Mouse (Mus musculus) right cerebral cortex, postnatal 36 days (tissue): ENCODE data around the gene Sorcs2.

Experiments
- DNase-seq, 2 experiments: peaks; one replicate each; pipeline ENCODE4 v3.0.0; 2022; ENCODE audit warnings: low spot score in 2 of 2, mixed read lengths in 1 of 2

Sorcs2 gene

GRCm38 (mm10) chr5:36075172-36076074, 322.5 kb downstream of the Sorcs2 start:
- DNase-seq = no peak

- DNase-seq = peak; percentile 36 to 68
These were observed 328.2 kb downstream of the Sorcs2 start for GRCm38 (mm10) chr5:36069503-36070360.

GRCm38 (mm10) chr5:36067651-36068181, 330.2 kb downstream of the Sorcs2 start:
- no peak for DNase-seq

- DNase-seq = no peak
These were observed 340.1 kb downstream of the Sorcs2 start for GRCm38 (mm10) chr5:36057804-36058322.

GRCm38 (mm10) chr5:36056921-36057320, 341.0 kb downstream of the Sorcs2 start:
- DNase-seq = no peak

DNA sequence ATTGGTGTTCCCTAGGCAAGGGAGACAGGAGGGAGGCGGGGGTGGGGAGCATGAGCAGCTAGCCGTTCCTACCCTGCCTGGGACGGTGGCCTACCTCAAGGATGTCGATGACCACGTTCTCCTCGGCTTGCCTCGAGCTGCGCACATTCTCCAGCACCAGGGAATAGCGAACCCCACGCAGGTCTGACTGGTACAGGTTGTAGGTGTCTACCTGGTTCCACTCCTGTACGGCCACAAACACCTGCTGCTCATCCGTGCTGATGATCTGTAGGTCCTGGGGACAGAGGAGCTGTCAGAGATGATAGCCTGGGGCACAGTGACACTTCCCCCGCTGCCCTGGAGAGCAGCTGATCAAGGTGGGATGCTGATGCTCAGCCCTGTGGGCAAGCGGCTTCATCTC, 342.1 kb downstream of the Sorcs2 start:
- DNase-seq = no peak

GRCm38 (mm10) chr5:36054498-36054897, 343.4 kb downstream of the Sorcs2 start:
- no peak for DNase-seq

GRCm38 (mm10) chr5:36043154-36043553, 354.8 kb downstream of the Sorcs2 start:
- no peak for DNase-seq

DNA sequence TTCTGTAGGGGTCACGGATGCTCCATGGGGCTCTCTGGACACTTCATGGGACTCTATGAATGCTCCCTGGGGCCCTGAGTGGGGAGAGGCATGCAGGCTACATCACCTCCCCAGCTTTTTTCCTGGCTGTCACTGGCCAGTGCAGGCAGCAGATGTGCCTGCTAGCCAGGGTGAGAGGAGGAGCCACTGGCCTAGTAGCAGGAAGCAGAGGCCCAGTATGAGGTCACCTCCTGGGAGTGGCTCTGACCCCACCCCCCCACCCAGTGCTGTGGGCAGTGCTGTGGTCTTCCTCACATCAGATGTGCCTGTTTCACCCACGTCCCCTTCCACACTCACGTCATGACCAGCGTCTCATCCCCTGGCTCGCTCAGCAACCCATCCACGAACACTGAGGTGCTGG, 356.2 kb downstream of the Sorcs2 start:
- no peak for DNase-seq

DNA sequence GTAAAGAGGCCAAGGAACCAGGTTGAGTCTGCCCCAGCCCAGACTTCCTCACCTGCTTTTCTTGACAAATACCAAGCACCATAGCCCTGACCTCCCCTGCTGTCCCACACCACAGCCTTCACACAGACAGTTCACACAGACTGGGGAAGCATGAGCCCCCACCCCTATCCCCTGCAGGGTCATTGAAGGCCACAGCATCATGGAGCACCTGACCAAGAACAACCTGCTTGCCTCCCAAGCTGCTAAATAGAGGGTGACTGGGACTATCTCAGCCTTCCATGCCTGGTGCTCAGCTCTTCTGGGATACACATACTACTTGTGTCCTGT, 356.7 kb downstream of the Sorcs2 start:
- DNase-seq = no peak

DNA sequence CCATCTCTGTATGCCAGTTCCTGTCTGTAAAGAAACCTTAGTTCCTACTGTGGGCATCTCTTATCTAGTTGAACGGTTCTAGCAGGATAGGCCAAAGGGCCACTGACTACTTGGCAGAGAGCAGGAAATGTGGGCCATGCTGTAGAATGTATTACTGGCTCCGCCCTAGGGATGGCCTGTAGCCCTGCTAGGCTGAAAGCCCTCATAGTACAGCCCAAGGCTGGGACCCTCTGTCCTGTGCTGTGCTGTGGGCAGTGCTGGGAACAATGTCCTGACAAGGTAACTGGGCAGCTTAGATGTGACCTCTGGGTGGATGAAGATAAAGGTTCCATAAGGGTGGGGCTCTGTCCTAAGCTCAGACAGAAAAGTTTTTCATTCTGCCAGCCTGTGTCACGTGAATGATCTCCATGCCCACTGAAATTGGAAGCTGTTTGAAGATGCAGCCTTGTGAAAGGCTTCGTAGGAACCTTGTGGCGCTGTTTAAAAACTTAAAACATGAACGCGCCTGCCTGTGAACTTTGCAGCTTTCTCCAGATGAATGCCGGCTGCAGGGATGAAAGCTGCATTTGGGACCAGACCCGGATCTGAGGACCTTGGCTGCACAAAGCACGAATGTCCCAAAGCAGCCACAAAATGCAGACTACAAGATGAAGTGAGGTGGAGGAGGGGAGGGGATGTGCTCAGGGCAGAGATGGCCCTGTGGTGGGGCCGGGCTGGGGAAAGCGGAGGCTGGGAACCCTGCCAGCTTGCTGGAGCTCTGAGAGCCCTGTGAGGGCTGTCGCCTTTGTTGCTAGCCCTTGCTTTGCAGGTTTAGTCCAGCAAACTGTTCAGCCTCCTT, 357.3 kb downstream of the Sorcs2 start:
- peak in 1 of 2 experiments; percentile 18 for DNase-seq

DNA sequence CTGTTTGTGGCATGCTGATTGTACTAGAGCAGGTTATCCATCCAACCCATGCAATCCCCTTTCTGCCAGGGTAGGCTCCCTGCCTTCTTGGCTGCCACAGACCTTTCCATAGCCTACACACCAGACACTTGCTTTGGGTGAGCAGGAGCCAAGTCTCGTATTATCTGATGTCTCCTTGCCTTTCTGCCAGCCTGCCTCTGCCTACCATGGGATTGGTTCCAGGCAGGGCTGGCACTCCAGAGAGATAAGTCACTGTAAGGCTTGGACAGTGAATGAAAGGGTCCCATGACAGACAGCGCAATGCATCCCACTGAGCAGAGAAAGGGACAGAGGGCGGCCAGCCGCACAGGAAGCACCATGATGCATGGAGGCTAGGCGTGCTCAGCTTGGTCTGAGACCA, 358.3 kb downstream of the Sorcs2 start:
- DNase-seq = no peak

GRCm38 (mm10) chr5:36033531-36034426, 364.2 kb downstream of the Sorcs2 start:
- DNase-seq = peak; percentile 29 to 36

DNA sequence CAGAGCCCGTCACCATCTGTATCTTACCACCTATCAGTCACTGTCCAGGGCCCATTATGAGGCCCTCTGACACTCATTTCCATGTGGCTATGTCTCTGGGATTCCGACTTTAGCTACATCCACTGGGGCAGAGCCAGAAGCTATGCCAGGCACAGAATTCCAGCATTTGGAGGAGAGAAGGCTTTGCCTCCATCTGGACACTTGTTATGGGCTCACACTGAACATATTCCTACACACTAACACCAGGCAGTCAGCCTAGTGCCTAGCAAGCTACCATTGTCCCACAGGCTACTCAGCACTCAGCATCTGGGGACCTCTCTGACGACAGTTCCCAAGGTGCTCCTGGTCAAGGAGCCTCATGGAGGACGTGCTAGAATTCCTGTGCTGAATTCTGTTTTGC, 372.9 kb downstream of the Sorcs2 start:
- DNase-seq = no peak

DNA sequence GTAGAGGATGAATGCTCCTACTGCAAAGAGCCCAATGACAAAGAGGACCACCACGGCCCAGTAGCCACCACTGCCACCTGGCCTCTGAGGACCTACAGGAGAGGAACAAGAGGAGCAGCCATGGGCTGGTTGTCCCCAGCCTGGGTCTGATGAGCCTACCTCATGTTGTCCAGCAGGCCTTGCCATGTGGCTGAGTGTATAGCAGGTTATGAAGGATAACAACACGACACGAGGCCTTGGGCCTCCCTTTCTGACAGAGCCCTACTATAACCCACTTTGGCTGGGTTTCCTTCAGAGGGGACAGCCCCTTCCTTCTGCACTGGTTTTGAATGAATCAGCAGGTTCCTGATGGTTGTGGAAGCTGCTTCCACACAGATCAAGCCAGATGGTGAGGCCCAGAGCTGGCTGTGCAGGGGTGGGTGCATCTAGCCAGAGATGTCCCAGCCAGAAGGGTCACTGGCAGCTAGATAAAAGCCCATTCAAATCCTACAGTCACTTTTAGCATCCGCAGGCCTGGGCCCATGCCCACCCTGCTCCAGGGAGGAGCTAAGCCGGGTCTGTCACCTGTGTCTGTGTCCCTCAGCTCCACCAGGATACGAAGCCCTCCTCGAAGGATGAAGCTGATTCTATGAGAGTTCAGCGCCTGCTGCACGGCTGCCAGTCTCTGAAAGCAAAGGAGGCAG, 373.8 kb downstream of the Sorcs2 start:
- DNase-seq = no peak

GRCm38 (mm10) chr5:36022361-36022760, 375.6 kb downstream of the Sorcs2 start:
- DNase-seq = no peak

- no peak for DNase-seq
These were observed 376.8 kb downstream of the Sorcs2 start for GRCm38 (mm10) chr5:36021091-36021490.

GRCm38 (mm10) chr5:36018366-36018765, 379.6 kb downstream of the Sorcs2 start:
- no peak for DNase-seq

DNA sequence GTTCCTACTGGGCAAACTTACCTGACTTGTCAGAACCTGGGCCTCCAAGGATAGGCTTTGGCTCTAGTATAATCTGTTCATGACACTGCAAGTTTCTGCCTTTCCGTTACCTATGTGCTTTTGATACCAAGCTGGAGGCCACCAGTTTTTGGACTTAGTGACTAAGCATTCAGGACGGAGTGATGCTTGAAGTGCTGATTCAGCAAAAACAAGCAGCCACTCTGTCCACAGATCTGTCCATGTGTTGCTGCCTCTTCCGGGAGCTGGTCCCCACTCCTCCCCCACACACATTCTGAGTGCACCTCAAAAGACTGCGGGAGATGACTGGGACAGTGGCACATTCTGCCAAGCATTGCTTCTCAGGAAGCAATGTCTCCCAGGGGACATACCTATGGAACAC, 388.5 kb downstream of the Sorcs2 start:
- DNase-seq = no peak

DNA sequence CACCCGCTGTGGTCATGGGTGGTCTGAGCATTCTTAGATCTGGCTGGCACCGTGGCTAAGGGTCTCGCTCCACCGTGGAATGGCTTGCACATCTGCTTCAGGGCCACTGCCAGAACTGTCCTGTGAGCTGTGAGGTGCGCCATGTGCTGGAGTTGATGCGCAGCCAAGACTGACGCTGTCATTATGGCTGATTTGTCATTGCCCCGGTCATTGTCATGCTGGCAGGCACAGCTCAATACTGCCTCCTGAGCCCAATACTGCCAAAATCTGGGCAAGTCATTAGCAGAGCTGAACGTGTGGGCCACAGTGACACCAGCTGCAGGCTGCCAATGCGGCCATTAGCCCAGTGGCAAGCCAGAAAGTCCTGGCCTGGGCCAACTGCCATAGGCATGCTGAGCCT, 390.3 kb downstream of the Sorcs2 start:
- DNase-seq = no peak
